Mouse (Mus musculus): ENCODE measurements around the gene Sdhaf1. TPM values are rescaled to one million over a fixed set of nuclear protein-coding genes. Genes with fewer than 3 reads are reported as not detected.

Gene Sdhaf1
- polyA plus RNA-seq, 1 experiment from 2014 or later: 15.8 TPM

DNA sequence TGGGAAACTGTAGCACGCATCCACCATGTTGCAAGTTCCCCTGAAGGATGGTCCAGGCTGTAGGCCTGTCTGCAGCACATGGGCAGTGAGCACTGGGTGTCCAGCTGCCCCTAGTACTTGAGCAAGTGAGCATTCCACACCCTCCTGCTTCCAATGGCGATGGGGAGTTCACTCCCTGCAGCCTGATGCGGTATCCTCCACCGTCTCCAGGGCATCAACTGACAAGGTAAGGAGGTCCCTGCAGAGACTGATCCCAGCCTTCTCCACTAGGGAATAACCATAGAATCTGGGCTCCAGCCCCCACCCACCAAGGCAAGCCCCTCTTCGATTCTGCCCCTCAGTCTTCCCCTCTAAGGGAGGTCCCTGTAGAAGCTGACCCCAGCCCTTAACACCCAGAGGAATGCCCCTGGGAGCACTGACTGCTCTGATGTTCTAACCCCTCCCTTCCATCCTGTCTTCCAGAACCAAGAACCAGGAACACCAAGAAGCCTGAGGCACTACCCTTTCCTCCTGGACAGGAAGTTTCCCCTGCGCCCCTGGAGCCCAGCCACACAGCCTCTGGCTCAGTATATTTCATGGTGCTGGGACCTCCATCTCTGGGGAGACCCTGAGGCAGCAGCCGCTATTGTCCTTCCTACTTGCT, 34.5 kb downstream of the Sdhaf1 start:
- Histone ChIP-seq H3K4me2 (ENCODE audit: low read depth, low read length) (no peak overlapping the region), H3K27ac (ENCODE audit: low read length) (no peak overlapping the region), H3K36me3 (ENCODE audit: control insufficient read depth, insufficient read depth, low read length) (no peaks in the 10 kb centered on the region), H3K9ac (ENCODE audit: low read length) (no peak overlapping the region), H3K9me3 (ENCODE audit: control insufficient read depth, low read length) (no peaks in the 10 kb centered on the region), H3K4me3 (ENCODE audit: low read length) (no peak overlapping the region), H3K27me3 (ENCODE audit: control insufficient read depth, insufficient read depth, low read depth, low read length) (no peaks in the 10 kb centered on the region), H3K4me1 (replicated peaks; ENCODE audit: control insufficient read depth, insufficient read depth, low read length) (no peaks in the 10 kb centered on the region; the same call in 1 of the 2 replicates)
- WGBS: 67% methylated on average over 7 of the region's 7 CpGs
- no peak for ATAC-seq (ENCODE audit: low read depth)

DNA sequence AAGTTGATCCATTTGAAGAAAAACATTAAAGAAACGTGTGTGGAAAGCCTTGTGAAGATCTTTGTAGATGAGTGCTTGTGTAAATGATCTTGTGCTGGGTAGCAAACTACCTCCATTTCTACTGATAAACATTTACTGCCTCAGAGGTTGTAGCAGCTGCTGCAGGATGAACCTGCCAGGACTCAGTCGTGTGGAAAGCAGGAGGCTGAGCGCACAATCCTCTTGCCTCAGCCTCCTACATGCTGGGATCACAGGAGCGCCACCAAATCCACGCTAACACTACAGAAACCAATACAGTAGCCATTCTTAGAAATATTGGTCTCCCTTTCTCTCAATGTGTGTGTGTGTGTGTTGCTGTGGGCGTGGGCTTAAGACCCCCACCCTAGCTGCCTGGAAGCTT, 35.6 kb downstream of the Sdhaf1 start:
- no peak overlapping the region for H3K9ac ChIP-seq (ENCODE audit: low read length)
- H3K9me3 ChIP-seq (ENCODE audit: control insufficient read depth, low read length): no peaks in the 10 kb centered on the region
- no peaks in the 10 kb centered on the region; the same call in 1 of the 2 replicates for H3K4me1 ChIP-seq (replicated peaks; ENCODE audit: control insufficient read depth, insufficient read depth, low read length)
- no peaks in the 10 kb centered on the region for H3K36me3 ChIP-seq (ENCODE audit: control insufficient read depth, insufficient read depth, low read length)
- no peak overlapping the region for H3K27ac ChIP-seq (ENCODE audit: low read length)
- no peak overlapping the region for H3K4me3 ChIP-seq (ENCODE audit: low read length)
- no peak overlapping the region for H3K4me2 ChIP-seq (ENCODE audit: low read depth, low read length)
- H3K27me3 ChIP-seq (ENCODE audit: control insufficient read depth, insufficient read depth, low read depth, low read length): no peaks in the 10 kb centered on the region
- no peak for ATAC-seq (ENCODE audit: low read depth)
- 63% methylated on average over 6 of the region's 6 CpGs for WGBS

DNA sequence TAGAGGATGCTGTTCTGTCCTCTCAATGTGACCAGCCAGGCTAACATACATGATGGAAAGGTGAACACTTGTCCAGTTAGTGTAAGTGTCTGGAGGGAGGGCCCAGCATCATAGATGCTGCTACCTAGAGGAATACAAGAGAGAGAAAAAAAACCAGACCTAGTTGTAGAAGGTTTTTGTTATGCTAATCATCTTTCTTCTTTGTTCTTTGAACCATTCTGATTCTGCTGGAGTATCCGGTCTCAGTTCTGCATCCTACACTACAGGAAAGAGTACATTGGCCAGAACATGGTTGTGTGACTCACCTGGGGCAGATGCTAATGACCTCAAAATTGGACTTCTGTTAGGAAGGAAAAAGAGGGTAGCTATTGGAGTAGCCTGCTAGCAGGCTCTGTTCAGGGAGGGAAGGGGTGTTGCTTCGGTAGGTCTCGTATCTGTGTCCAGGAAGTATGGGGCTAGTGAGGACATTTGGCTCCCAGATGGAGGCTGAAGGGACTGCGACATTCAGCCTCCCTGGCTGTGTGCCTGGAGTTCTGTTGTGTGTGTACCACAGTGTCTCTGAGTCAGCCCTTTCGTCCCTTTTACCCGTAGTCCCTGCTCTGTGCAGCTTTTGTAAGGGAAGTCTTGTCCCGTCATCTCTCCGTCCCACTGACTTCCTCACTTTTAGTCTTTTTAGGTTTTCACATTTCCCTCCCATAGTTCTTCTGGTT, 36.8 kb downstream of the Sdhaf1 start:
- Histone ChIP-seq H3K4me3 (ENCODE audit: low read length) (no peak overlapping the region), H3K4me2 (ENCODE audit: low read depth, low read length) (no peak overlapping the region)
- WGBS: 51% methylated on average over 8 of the region's 8 CpGs

DNA sequence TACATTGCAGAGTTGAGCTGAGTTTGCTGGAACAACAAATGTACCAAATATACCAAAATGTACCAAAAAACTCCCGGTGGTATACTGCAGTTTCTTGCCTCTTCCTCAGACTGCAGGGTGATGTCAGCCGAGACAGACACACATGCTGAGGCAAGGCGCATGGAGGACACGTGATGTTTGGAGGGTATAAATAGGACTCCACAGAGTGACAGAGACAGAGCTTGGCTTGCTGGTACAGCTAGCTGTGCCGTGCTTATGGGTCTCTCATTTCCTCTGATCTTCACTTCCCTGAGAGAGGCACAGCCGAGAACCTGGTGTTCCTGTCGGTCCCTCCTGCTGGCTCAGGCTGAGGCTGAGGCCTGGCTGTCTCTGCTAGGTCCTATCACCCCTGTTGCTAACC, 41.0 kb downstream of the Sdhaf1 start:
- Histone ChIP-seq H3K4me1 (replicated peaks; ENCODE audit: control insufficient read depth, insufficient read depth, low read length) (peaks cover 10% of the 10 kb centered on the region), H3K4me3 (ENCODE audit: low read length) (no peak overlapping the region), H3K27me3 (ENCODE audit: control insufficient read depth, insufficient read depth, low read depth, low read length) (no peaks in the 10 kb centered on the region), H3K36me3 (ENCODE audit: control insufficient read depth, insufficient read depth, low read length) (no peaks in the 10 kb centered on the region), H3K27ac (ENCODE audit: low read length) (no peak overlapping the region), H3K4me2 (ENCODE audit: low read depth, low read length) (no peak overlapping the region), H3K9me3 (ENCODE audit: control insufficient read depth, low read length) (no peaks in the 10 kb centered on the region), H3K9ac (ENCODE audit: low read length) (no peak overlapping the region)
- WGBS: 71% methylated on average over 7 of the region's 7 CpGs
- ATAC-seq (ENCODE audit: low read depth): no peak

More for the DNA sequence above, 36.8 kb downstream of the Sdhaf1 start:
- Histone ChIP-seq H3K9ac (ENCODE audit: low read length) (no peak overlapping the region), H3K36me3 (ENCODE audit: control insufficient read depth, insufficient read depth, low read length) (no peaks in the 10 kb centered on the region), H3K4me1 (replicated peaks; ENCODE audit: control insufficient read depth, insufficient read depth, low read length) (no peaks in the 10 kb centered on the region; the same call in 1 of the 2 replicates), H3K27me3 (ENCODE audit: control insufficient read depth, insufficient read depth, low read depth, low read length) (no peaks in the 10 kb centered on the region), H3K27ac (ENCODE audit: low read length) (no peak overlapping the region), H3K9me3 (ENCODE audit: control insufficient read depth, low read length) (no peaks in the 10 kb centered on the region)
- ATAC-seq (ENCODE audit: low read depth): peak; percentile 29

DNA sequence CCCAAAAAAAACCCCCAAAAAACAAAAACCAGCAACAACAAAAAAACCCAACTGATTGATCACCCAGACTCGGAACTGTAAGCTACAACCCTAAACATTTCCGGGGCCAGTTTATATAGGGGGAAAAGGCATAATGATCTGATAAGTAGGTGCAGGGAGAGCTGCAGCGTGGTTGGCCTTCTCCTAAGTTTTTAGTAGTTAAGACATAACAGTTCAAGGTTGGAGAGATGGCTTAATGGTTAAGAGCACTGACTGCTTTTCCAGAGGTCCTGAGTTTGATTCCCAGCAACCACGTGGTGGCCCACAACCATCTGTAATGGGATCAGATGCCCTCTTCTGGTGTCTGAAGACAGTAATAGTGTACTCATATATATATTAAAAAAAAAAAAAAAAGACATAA, 42.2 kb downstream of the Sdhaf1 start:
- no peak for ATAC-seq (ENCODE audit: low read depth)
- H3K9ac ChIP-seq (ENCODE audit: low read length): no peak overlapping the region
- H3K4me2 ChIP-seq (ENCODE audit: low read depth, low read length): peak overlapping the region; percentile 97; the same call in 1 of the 2 replicates
- H3K9me3 ChIP-seq (ENCODE audit: control insufficient read depth, low read length): no peaks in the 10 kb centered on the region
- peaks cover 10% of the 10 kb centered on the region for H3K4me1 ChIP-seq (replicated peaks; ENCODE audit: control insufficient read depth, insufficient read depth, low read length)
- WGBS: 57% methylated on average over 4 of the region's 4 CpGs
- no peaks in the 10 kb centered on the region for H3K36me3 ChIP-seq (ENCODE audit: control insufficient read depth, insufficient read depth, low read length)
- no peaks in the 10 kb centered on the region for H3K27me3 ChIP-seq (ENCODE audit: control insufficient read depth, insufficient read depth, low read depth, low read length)
- H3K27ac ChIP-seq (ENCODE audit: low read length): peak overlapping the region; percentile 99
- H3K4me3 ChIP-seq (ENCODE audit: low read length): no peak overlapping the region

DNA sequence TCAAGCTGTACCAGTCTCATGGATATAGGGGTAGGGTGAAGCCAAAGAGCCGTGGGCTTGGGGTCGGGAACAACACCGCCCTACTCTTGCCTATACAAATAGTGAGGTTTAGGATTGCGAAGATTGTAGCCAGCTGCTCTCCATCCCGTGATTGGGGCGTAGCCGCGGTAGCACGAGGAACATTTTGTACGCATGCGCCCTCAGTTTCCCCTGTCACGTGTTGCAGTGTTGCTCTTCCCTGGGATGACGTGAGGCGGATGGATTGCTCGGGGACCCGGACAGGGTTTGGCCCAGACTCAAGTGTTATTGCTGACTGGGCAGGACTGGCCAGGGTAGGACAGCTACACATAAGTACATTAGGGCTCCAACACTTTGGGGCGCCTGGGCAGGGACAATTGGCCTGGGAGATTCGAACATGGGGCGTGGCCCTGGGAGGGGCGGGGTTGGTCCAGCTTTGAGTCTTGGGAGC, 43.0 kb downstream of the Sdhaf1 start:
- H3K4me1 ChIP-seq (replicated peaks; ENCODE audit: control insufficient read depth, insufficient read depth, low read length): peaks cover 10% of the 10 kb centered on the region
- peak; percentile 92 for ATAC-seq (ENCODE audit: low read depth)
- no peaks in the 10 kb centered on the region for H3K36me3 ChIP-seq (ENCODE audit: control insufficient read depth, insufficient read depth, low read length)
- H3K9ac ChIP-seq (ENCODE audit: low read length): peak overlapping the region; percentile 75
- H3K27me3 ChIP-seq (ENCODE audit: control insufficient read depth, insufficient read depth, low read depth, low read length): no peaks in the 10 kb centered on the region
- H3K27ac ChIP-seq (ENCODE audit: low read length): peak overlapping the region; percentile 99
- H3K4me3 ChIP-seq (ENCODE audit: low read length): peak overlapping the region; percentile 90
- 0% methylated on average over 20 of the region's 20 CpGs for WGBS
- H3K9me3 ChIP-seq (ENCODE audit: control insufficient read depth, low read length): no peaks in the 10 kb centered on the region
- peak overlapping the region; percentile 97 for H3K4me2 ChIP-seq (ENCODE audit: low read depth, low read length)

DNA sequence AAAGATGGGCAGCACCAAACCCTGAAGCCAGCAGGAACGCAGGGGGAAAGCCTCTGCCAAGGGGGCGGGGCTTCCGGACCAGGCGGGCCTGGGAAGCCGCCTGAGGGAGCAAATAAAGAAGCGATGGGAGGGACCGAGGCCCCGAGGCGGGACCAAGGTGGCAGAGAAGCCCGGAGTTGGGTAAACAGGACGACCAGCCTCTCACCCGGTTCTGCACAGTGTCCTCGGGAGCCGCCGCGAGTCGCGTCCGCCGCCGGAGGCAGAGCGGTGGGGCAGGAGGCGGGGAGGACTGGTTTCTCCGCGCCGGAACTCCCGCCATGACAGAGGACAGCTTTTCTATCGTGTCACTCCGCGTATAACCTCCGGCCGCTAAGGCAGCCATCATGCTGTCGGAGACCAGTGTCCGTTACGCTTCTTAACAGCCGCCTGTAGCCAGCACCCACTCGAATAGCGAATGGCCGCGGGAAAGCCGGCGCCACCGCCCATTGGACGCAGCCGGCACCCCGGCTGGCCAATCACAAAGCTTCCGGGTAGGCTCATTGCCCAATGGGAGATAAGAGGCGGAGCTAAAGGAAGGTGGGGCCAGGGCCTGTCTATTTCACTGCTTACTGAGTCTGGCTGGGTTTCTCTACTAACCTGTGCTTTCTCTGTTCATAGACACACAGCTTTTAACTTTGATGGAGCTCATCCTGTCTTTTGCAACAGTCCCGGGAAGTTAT, 43.6 kb downstream of the Sdhaf1 start, which contains the start of the genes Thap8 and Wdr62:
Gene Thap8, plus strand, starts transcription at position 144 of the 719 bp plus-strand sequence.
Gene Wdr62, minus strand, starts transcription at position 469 of the 719 bp plus-strand sequence.
- H3K9me3 ChIP-seq (ENCODE audit: control insufficient read depth, low read length): no peaks in the 10 kb centered on the region
- H3K4me3 ChIP-seq (ENCODE audit: low read length): peak within 1 kb of the TSS; percentile 90
- H3K9ac ChIP-seq (ENCODE audit: low read length): peak within 1 kb of the TSS; percentile 75
- no peaks in the 10 kb centered on the region for H3K36me3 ChIP-seq (ENCODE audit: control insufficient read depth, insufficient read depth, low read length)
- under 1% methylated on average over 49 of the region's 49 CpGs for WGBS
- peak; percentile 96 for ATAC-seq (ENCODE audit: low read depth)
- H3K27ac ChIP-seq (ENCODE audit: low read length): peak within 1 kb of the TSS; percentile 99
- H3K27me3 ChIP-seq (ENCODE audit: control insufficient read depth, insufficient read depth, low read depth, low read length): no peaks in the 10 kb centered on the region
- H3K4me1 ChIP-seq (replicated peaks; ENCODE audit: control insufficient read depth, insufficient read depth, low read length): peaks cover 10% of the 10 kb centered on the region
- peak within 1 kb of the TSS; percentile 97 for H3K4me2 ChIP-seq (ENCODE audit: low read depth, low read length)

DNA sequence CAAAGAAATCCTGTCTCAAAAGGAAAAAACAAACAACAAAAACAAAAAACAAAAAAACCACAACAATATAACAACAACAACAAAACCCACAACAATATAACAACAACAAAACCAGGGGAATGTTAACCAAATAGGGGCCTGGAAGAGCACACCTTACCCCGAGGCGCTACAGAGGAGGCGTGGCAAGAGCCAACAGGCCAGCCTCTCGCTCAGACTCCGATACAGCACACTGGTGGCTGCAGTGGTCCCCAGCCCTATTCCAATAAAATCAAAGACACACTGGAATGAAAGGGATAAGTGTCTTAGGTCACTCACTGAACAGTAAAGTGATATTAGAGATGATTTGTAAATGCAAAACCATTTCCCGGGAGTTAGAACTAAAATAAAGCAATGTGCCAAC, 44.2 kb downstream of the Sdhaf1 start:
- Histone ChIP-seq H3K9ac (ENCODE audit: low read length) (peak overlapping the region; percentile 75), H3K4me2 (ENCODE audit: low read depth, low read length) (peak overlapping the region; percentile 97), H3K27me3 (ENCODE audit: control insufficient read depth, insufficient read depth, low read depth, low read length) (no peaks in the 10 kb centered on the region), H3K4me1 (replicated peaks; ENCODE audit: control insufficient read depth, insufficient read depth, low read length) (peaks cover 10% of the 10 kb centered on the region), H3K27ac (ENCODE audit: low read length) (peak overlapping the region; percentile 99; the same call in 1 of the 2 replicates), H3K9me3 (ENCODE audit: control insufficient read depth, low read length) (no peaks in the 10 kb centered on the region), H3K36me3 (ENCODE audit: control insufficient read depth, insufficient read depth, low read length) (no peaks in the 10 kb centered on the region), H3K4me3 (ENCODE audit: low read length) (peak overlapping the region; percentile 90)
- 0 out of 2 replicates have a peak, but pooled peaks have one; percentile 19 for ATAC-seq (ENCODE audit: low read depth)
- WGBS: 0% methylated on average over 6 of the region's 6 CpGs

DNA sequence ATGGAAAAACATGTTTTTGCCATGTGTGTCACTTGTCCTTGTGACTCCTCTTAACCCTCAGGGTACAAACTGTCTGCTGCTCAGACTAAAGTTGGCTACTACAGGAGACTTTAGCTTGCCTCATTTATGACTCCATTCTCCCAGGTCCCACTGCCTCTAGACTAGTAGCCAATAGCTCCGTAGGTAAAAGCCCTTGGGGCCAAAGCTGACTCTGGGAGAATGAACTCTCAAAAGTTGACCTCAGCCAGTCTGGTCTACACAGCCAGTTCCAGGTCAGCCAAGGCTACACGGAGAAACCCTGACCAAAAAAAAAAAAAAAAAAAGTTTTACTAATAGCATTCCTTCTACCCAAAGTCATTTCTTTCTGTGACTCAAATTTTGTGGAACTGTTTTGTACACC, 44.8 kb downstream of the Sdhaf1 start:
- no peak overlapping the region for H3K4me3 ChIP-seq (ENCODE audit: low read length)
- 49% methylated on average over 2 of the region's 2 CpGs for WGBS
- H3K4me2 ChIP-seq (ENCODE audit: low read depth, low read length): peak overlapping the region; percentile 97
- no peak overlapping the region for H3K27ac ChIP-seq (ENCODE audit: low read length)
- no peak for ATAC-seq (ENCODE audit: low read depth)
- no peak overlapping the region for H3K9ac ChIP-seq (ENCODE audit: low read length)
- H3K36me3 ChIP-seq (ENCODE audit: control insufficient read depth, insufficient read depth, low read length): no peaks in the 10 kb centered on the region
- no peaks in the 10 kb centered on the region for H3K9me3 ChIP-seq (ENCODE audit: control insufficient read depth, low read length)
- no peaks in the 10 kb centered on the region for H3K27me3 ChIP-seq (ENCODE audit: control insufficient read depth, insufficient read depth, low read depth, low read length)
- H3K4me1 ChIP-seq (replicated peaks; ENCODE audit: control insufficient read depth, insufficient read depth, low read length): peaks cover 10% of the 10 kb centered on the region

Data from lung, embryonic 16.5 days (tissue).